Mouse (Mus musculus) thymus, adult 2 months (tissue): Measurements from ENCODE around the gene Zfp341.

Experiments used
- CTCF ChIP-seq: fragments of 200-500 bp; IDR thresholded peaks from 2 replicates; pipeline ENCODE4 v1.5.1; 2012; ENCODE audit warnings: mild to moderate bottlenecking, control low read depth, low read length, moderate library complexity, borderline replicate concordance; ENCODE audit not compliant: control insufficient read depth, poor library complexity, insufficient read depth; ENCODE audit errors: extremely low read depth
- POLR2A ChIP-seq: fragments of 200-500 bp; IDR thresholded peaks from 2 replicates; pipeline ENCODE4 v1.6.1; 2012; ENCODE audit warnings: mild to moderate bottlenecking, low read length, control low read depth, moderate library complexity; ENCODE audit not compliant: control insufficient read depth, poor library complexity, insufficient read depth; ENCODE audit errors: extremely low read depth

DNA sequence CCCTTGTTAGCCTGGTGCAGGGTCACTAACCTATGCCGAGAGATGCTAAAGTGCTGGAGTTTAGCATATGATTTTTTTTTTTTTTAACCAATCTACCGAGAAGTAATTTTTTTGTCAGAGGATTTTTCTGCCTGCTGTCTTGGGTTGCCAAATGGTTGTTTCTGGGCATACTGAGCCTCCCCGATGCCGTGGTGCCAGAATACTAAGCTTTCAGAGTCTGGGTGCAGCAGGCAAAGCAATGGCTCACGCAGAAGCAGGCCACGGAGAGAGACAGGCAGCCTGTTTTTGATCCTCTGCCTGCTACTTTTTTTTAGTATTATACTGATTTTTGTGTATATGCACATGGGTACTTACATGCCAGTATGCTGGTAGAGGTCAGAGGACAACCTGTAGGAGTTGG lies 67.8 kb downstream of the Zfp341 start:
- TF ChIP-seq POLR2A: no peak
- TF ChIP-seq CTCF: no peak
